Mouse (Mus musculus) liver, adult 2 months (tissue): ENCODE data around the gene Msrb3.

Experiments
- CTCF ChIP-seq: fragments of 200-500 bp; IDR thresholded peaks from 2 replicates; pipeline ENCODE4 v1.5.1; 2011; ENCODE audit warnings: low read depth, low read length, control low read depth
- POLR2A ChIP-seq: fragments of 200-500 bp; IDR thresholded peaks from 2 replicates; pipeline ENCODE4 v1.6.1; 2011; ENCODE audit warnings: low read length, control low read depth; ENCODE audit not compliant: insufficient read depth; ENCODE audit errors: extremely low read depth

DNA sequence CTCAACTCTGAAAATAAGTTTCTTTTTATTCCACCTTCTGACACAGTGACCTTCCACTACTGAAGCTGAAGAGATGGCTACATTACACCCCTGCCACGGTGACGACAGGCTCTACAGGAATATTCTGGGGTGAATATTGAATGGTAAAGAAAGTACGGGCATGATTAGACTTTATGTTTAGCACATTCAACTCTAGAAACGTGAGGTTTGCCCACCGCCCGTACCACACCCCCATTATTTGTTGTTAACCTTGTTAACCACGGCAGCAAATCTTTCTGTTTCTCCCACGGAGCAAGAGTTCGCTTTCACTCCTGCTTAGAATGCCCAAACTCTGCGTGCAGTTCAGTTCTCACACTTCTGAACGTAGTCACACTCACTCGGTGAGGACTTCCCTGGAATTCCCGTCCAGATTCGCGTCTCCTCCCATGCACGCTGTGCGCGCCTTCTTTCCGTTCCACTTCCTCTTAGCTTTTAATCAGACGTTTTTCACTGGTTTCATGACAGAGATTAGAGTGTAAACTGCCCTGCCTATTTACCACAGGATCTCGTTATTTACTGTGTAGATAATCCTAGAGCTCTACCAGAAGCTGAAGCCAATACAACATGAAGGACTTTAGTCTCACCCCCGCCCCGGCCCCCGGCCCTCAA, 87.0 kb downstream of the Msrb3 start:
- no peak for TF ChIP-seq CTCF
- TF ChIP-seq POLR2A: no peak
